ENCODE assay signal across 9 mouse cellular contexts in the genomic region with DNA sequence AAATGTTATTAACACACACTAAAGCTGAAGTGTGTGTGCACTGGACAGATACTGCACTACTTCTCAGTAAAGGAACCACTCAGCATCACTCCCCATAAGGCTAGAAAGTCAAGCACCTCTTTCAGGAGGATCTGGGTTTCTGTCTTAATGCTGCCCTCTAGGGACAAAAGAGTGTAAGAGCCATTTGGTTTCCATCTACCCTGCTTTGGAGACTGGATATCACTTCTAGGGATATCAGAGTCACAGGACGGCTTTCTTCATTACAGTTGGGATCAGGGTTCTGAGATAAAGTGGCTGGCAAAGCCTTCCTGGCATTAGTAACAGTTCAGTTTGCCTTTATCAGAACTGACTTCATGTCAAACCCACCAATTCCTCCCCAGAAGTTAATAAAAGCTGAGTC.
DNase-seq lines count a peak whose midpoint lies in the region; ATAC-seq and TF ChIP-seq lines count a peak whose summit lies in the region.
"Had no signal": no experiment of that assay in that cellular context is flagged by ENCODE, and none has a peak within 500 bp of the region (broad histone marks: within the 10 kb centered on the region; RNA-seq: fewer than 3 reads in every experiment).

No protein-coding gene starts in this region.

- H3K9me3 ChIP-seq in G1E (replicated peaks) = no peaks in the 10 kb centered on the region
- H3K9me3 ChIP-seq in lung, postnatal 0 days (ENCODE audit: low read length) = no peaks in the 10 kb centered on the region
- H3K9me3 ChIP-seq in hindbrain, embryonic 12.5 days (replicated peaks) = no peaks in the 10 kb centered on the region
- H3K9me3 ChIP-seq: embryonic facial prominence, embryonic 15.5 days had no signal

- TF ChIP-seq POLR2A in kidney, adult 2 months (IDR thresholded peaks at IDR 0.05; ENCODE audit: low read depth, low read length) = no peak

- H3K27me3 ChIP-seq in kidney, adult 2 months (replicated peaks; ENCODE audit: control insufficient read depth, insufficient read depth, low read length) = no peaks in the 10 kb centered on the region
- no peaks in the 10 kb centered on the region for H3K27me3 ChIP-seq in G1E (ENCODE audit: insufficient read depth, low read length)
- H3K27me3 ChIP-seq in lung, postnatal 0 days (replicated peaks; ENCODE audit: insufficient read depth, low read length) = no peaks in the 10 kb centered on the region
- H3K27me3 ChIP-seq in hindbrain, embryonic 12.5 days = no peaks in the 10 kb centered on the region
- H3K27me3 ChIP-seq: embryonic facial prominence, embryonic 15.5 days had no signal

- H3K4me3 ChIP-seq in kidney, adult 2 months (ENCODE audit: insufficient read depth, low read depth, low read length) = no peak overlapping the region
- no peak overlapping the region for H3K4me3 ChIP-seq in G1E (ENCODE audit: low read depth, low read length)
- no peak overlapping the region for H3K4me3 ChIP-seq in lung, postnatal 0 days (ENCODE audit: low read depth, low read length)
- H3K4me3 ChIP-seq in hindbrain, embryonic 12.5 days = no peak overlapping the region
- H3K4me3 ChIP-seq: embryonic facial prominence, embryonic 15.5 days had no signal

- H3K36me3 ChIP-seq in kidney, adult 2 months (ENCODE audit: control insufficient read depth, insufficient read depth, low read length) = 0 out of 2 replicates have a peak, but pooled peaks cover 1% of the 10 kb centered on the region
- peaks cover 91% of the 10 kb centered on the region for H3K36me3 ChIP-seq in G1E (replicated peaks)
- no peaks in the 10 kb centered on the region for H3K36me3 ChIP-seq in lung, postnatal 0 days (ENCODE audit: insufficient read depth, low read length)
- 0 out of 2 replicates have a peak, but pooled peaks cover 13% of the 10 kb centered on the region for H3K36me3 ChIP-seq in hindbrain, embryonic 12.5 days

- no peak overlapping the region for H3K27ac ChIP-seq in kidney, adult 2 months (ENCODE audit: insufficient read depth, low read depth, low read length)
- no peak overlapping the region for H3K27ac ChIP-seq in lung, postnatal 0 days (ENCODE audit: low read length)
- no peak overlapping the region for H3K27ac ChIP-seq in hindbrain, embryonic 12.5 days
- H3K27ac ChIP-seq: embryonic facial prominence, embryonic 15.5 days had no signal

- H3K4me2 ChIP-seq in lung, postnatal 0 days (replicated peaks; ENCODE audit: low read depth, low read length) = no peak overlapping the region
- no peak overlapping the region for H3K4me2 ChIP-seq in hindbrain, embryonic 12.5 days (replicated peaks)
- H3K4me2 ChIP-seq: embryonic facial prominence, embryonic 15.5 days had no signal

- peak; percentile 32; the same call in 1 of the 2 replicates for TF ChIP-seq CTCF in kidney, adult 2 months (conservative IDR thresholded peaks at IDR 0.05; ENCODE audit: insufficient read depth, insufficient read length, low read depth, low read length)
- no peak; the same call in 1 of the 2 replicates for TF ChIP-seq CTCF in G1E (IDR thresholded peaks at IDR 0.05; ENCODE audit: low read depth, low read length)
- peak; percentile 88 for TF ChIP-seq CTCF in lung, postnatal 0 days (IDR thresholded peaks at IDR 0.05)

- 27% methylated on average over 1 of the region's 1 CpGs for WGBS in kidney, adult 2 months
- WGBS in lung, postnatal 0 days = 11% methylated on average over 1 of the region's 1 CpGs
- WGBS in hindbrain, embryonic 12.5 days = 18% methylated on average over 1 of the region's 1 CpGs

- no peaks in the 10 kb centered on the region for H3K4me1 ChIP-seq in kidney, adult 2 months (ENCODE audit: control insufficient read depth, insufficient read depth, low read length)
- H3K4me1 ChIP-seq in G1E (ENCODE audit: insufficient read depth, low read depth, low read length) = peaks cover 13% of the 10 kb centered on the region; the same call in 1 of the 2 replicates
- no peaks in the 10 kb centered on the region for H3K4me1 ChIP-seq in lung, postnatal 0 days (ENCODE audit: insufficient read depth, low read depth, low read length)
- H3K4me1 ChIP-seq in hindbrain, embryonic 12.5 days = peaks cover 5% of the 10 kb centered on the region; the same call in 1 of the 2 replicates

- ATAC-seq in G1E (ENCODE audit: extremely low read depth, insufficient number of reproducible peaks, low FRiP score, poor library complexity, severe bottlenecking) = no peak
- ATAC-seq in lung, postnatal 0 days = peak; percentile 78
- no peak for ATAC-seq in hindbrain, embryonic 12.5 days (ENCODE audit: low FRiP score)

- 0 out of 2 replicates have a peak, but pooled peaks have one; percentile 21 for TF ChIP-seq EP300 in lung, postnatal 0 days (IDR thresholded peaks at IDR 0.05)

- no peak overlapping the region for H3K9ac ChIP-seq in lung, postnatal 0 days (replicated peaks; ENCODE audit: low read depth)
- H3K9ac ChIP-seq in hindbrain, embryonic 12.5 days = no peak overlapping the region
- H3K9ac ChIP-seq: embryonic facial prominence, embryonic 15.5 days had no signal

- DNase-seq in kidney, adult 2 months = peak; percentile 68
- DNase-seq in kidney, adult 11 months = no peak
- peak; percentile 91 for DNase-seq in 3T3-L1 (ENCODE audit: low read depth, low spot score)
- peak; percentile 32 for DNase-seq in G1E (ENCODE audit: low spot score)
- peak; percentile 86 for DNase-seq in embryo, embryonic 10.5 days (ENCODE audit: low spot score)
- DNase-seq in lung, postnatal 0 days (ENCODE audit: low spot score) = peak; percentile 91
- no peak for DNase-seq in urinary bladder, postnatal 4 days (ENCODE audit: low spot score in 2 of 2)

Comparison
In these comparisons a context has a peak if more than half of its experiments do, and no peak if none do; other contexts are left out.
1. DNase-seq: peak in kidney, adult 2 months (single experiment), 3T3-L1 (single experiment), G1E (single experiment), embryo, embryonic 10.5 days (single experiment) and lung, postnatal 0 days (single experiment); none in kidney, adult 11 months (single experiment) and urinary bladder, postnatal 4 days (0 of 2).